33 mouse cellular contexts compared by ENCODE assay signal in the genomic region with DNA sequence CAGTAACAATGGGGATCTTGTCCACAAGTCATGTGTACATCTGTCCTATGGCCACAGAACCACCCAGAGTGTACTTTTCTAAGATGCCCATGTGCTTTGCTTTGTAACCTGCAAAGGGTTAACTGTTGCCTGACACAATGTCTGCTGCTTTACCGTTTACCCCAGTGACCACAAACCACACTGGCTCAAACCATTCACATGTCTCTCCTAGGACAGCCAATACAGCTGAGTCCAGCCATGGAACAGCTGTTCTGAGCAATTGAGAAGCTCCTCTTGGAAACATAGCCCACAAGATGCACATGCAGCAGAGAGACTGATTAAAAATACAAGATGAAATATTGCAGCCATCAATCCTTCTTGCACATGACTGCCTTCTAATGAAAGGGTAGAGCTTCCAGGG.
DNase-seq lines count a peak whose midpoint lies in the region; ATAC-seq lines count a peak whose summit lies in the region.
"Had no signal": no experiment of that assay in that cellular context is flagged by ENCODE, and none has a peak within 500 bp of the region (broad histone marks: within the 10 kb centered on the region; RNA-seq: fewer than 3 reads in every experiment).

No protein-coding gene starts in this region.

- peak overlapping the region; percentile 18; the same call in 1 of the 2 replicates for H3K27ac ChIP-seq in hindbrain, embryonic 12.5 days
- H3K27ac ChIP-seq in hindbrain, embryonic 10.5 days, result no peak overlapping the region
- H3K27ac ChIP-seq in neural tube, embryonic 14.5 days (ENCODE audit: low read depth, low read length), result no peak overlapping the region
- no peak overlapping the region; the same call in 1 of the 2 replicates for H3K27ac ChIP-seq in neural tube, embryonic 15.5 days (replicated peaks)
- H3K27ac ChIP-seq: embryonic facial prominence, embryonic 13.5 days; forebrain, embryonic 12.5 days; heart, embryonic 10.5 days; heart, embryonic 15.5 days; hindbrain, embryonic 15.5 days; layer of hippocampus, adult 2 months; left cerebral cortex, adult 2 months; limb, embryonic 15.5 days; liver, embryonic 13.5 days; midbrain, embryonic 12.5 days; neural tube, embryonic 12.5 days had no signal

- H3K27me3 ChIP-seq in hindbrain, embryonic 12.5 days, result no peaks in the 10 kb centered on the region
- H3K27me3 ChIP-seq in hindbrain, embryonic 10.5 days (ENCODE audit: insufficient read depth, poor library complexity, severe bottlenecking), result no peaks in the 10 kb centered on the region
- H3K27me3 ChIP-seq in neural tube, embryonic 14.5 days (ENCODE audit: control insufficient read depth, insufficient read depth, low read length), result no peaks in the 10 kb centered on the region
- no peaks in the 10 kb centered on the region for H3K27me3 ChIP-seq in neural tube, embryonic 15.5 days (replicated peaks)
- H3K27me3 ChIP-seq: embryonic facial prominence, embryonic 13.5 days; forebrain, embryonic 12.5 days; heart, embryonic 15.5 days; hindbrain, embryonic 15.5 days; limb, embryonic 15.5 days; liver, embryonic 13.5 days; midbrain, embryonic 12.5 days; neural tube, embryonic 12.5 days had no signal

- DNase-seq in hindbrain, embryonic 10.5 days (ENCODE audit: low spot score), result no peak
- peak; percentile 1 for DNase-seq in naive thymus-derived CD4-positive, alpha-beta T cell, adult 2 months (ENCODE audit: low read depth)
- no peak for DNase-seq in adrenal gland, adult 18-20 months (ENCODE audit: low spot score in 2 of 2)
- DNase-seq: adrenal gland, adult 8-10 months; cerebellum, adult 8-10 months; cerebellum, postnatal 36 days; embryo, embryonic 11 days; gastrocnemius, postnatal 14 days; heart, adult 11 months; kidney, adult 2 months; kidney, postnatal 36 days; liver, embryonic 13.5 days; lung, adult 2 months; lung, postnatal 10 days; right cerebral cortex, adult 18-20 months; spleen, adult 18-20 months; thymus, postnatal 14 days had no signal

- H3K4me3 ChIP-seq in hindbrain, embryonic 12.5 days, result no peak overlapping the region
- no peak overlapping the region for H3K4me3 ChIP-seq in hindbrain, embryonic 10.5 days
- H3K4me3 ChIP-seq in neural tube, embryonic 14.5 days (ENCODE audit: low read depth, low read length), result no peak overlapping the region
- no peak overlapping the region for H3K4me3 ChIP-seq in neural tube, embryonic 15.5 days (replicated peaks)
- H3K4me3 ChIP-seq: embryonic facial prominence, embryonic 13.5 days; forebrain, embryonic 12.5 days; heart, embryonic 10.5 days; heart, embryonic 15.5 days; hindbrain, embryonic 15.5 days; layer of hippocampus, adult 2 months; left cerebral cortex, adult 2 months; limb, embryonic 15.5 days; liver, embryonic 13.5 days; midbrain, embryonic 12.5 days; neural tube, embryonic 12.5 days had no signal

- peaks cover 6% of the 10 kb centered on the region; the same call in 1 of the 2 replicates for H3K4me1 ChIP-seq in hindbrain, embryonic 12.5 days
- H3K4me1 ChIP-seq in hindbrain, embryonic 10.5 days (replicated peaks), result no peaks in the 10 kb centered on the region; the same call in 1 of the 2 replicates
- no peaks in the 10 kb centered on the region for H3K4me1 ChIP-seq in neural tube, embryonic 14.5 days (ENCODE audit: control insufficient read depth, insufficient read depth, low read length)
- peaks cover 5% of the 10 kb centered on the region; the same call in 1 of the 2 replicates for H3K4me1 ChIP-seq in neural tube, embryonic 15.5 days
- H3K4me1 ChIP-seq: embryonic facial prominence, embryonic 13.5 days; heart, embryonic 10.5 days; heart, embryonic 15.5 days; hindbrain, embryonic 15.5 days; limb, embryonic 15.5 days; liver, embryonic 13.5 days; midbrain, embryonic 12.5 days; neural tube, embryonic 12.5 days had no signal

- no peak overlapping the region for H3K9ac ChIP-seq in hindbrain, embryonic 12.5 days
- H3K9ac ChIP-seq in neural tube, embryonic 14.5 days (replicated peaks; ENCODE audit: low read depth, low read length), result no peak overlapping the region
- no peak overlapping the region for H3K9ac ChIP-seq in neural tube, embryonic 15.5 days (replicated peaks)
- H3K9ac ChIP-seq: embryonic facial prominence, embryonic 13.5 days; forebrain, embryonic 12.5 days; heart, embryonic 15.5 days; hindbrain, embryonic 15.5 days; limb, embryonic 15.5 days; liver, embryonic 13.5 days; midbrain, embryonic 12.5 days; neural tube, embryonic 12.5 days had no signal

- WGBS in hindbrain, embryonic 12.5 days, result 18% methylated on average over 1 of the region's 1 CpGs
- WGBS in hindbrain, embryonic 10.5 days, result 36% methylated on average over 1 of the region's 1 CpGs
- 0% methylated on average over 1 of the region's 1 CpGs for WGBS in neural tube, embryonic 14.5 days
- WGBS in neural tube, embryonic 15.5 days, result 5% methylated on average over 1 of the region's 1 CpGs

- no peaks in the 10 kb centered on the region for H3K36me3 ChIP-seq in hindbrain, embryonic 12.5 days
- H3K36me3 ChIP-seq in hindbrain, embryonic 10.5 days, result no peaks in the 10 kb centered on the region
- H3K36me3 ChIP-seq in neural tube, embryonic 14.5 days (ENCODE audit: control insufficient read depth, insufficient read depth, low read length), result no peaks in the 10 kb centered on the region
- H3K36me3 ChIP-seq in neural tube, embryonic 15.5 days, result no peaks in the 10 kb centered on the region
- H3K36me3 ChIP-seq: embryonic facial prominence, embryonic 13.5 days; forebrain, embryonic 12.5 days; heart, embryonic 10.5 days; heart, embryonic 15.5 days; hindbrain, embryonic 15.5 days; limb, embryonic 15.5 days; liver, embryonic 13.5 days; midbrain, embryonic 12.5 days; neural tube, embryonic 12.5 days had no signal

- no peaks in the 10 kb centered on the region for H3K9me3 ChIP-seq in hindbrain, embryonic 12.5 days (replicated peaks)
- no peaks in the 10 kb centered on the region for H3K9me3 ChIP-seq in hindbrain, embryonic 10.5 days
- no peaks in the 10 kb centered on the region for H3K9me3 ChIP-seq in neural tube, embryonic 14.5 days (ENCODE audit: control insufficient read depth, low read length)
- no peaks in the 10 kb centered on the region for H3K9me3 ChIP-seq in neural tube, embryonic 15.5 days (replicated peaks)
- H3K9me3 ChIP-seq: embryonic facial prominence, embryonic 13.5 days; forebrain, embryonic 12.5 days; heart, embryonic 10.5 days; heart, embryonic 15.5 days; hindbrain, embryonic 15.5 days; limb, embryonic 15.5 days; liver, embryonic 13.5 days; midbrain, embryonic 12.5 days; neural tube, embryonic 12.5 days had no signal

- no peak overlapping the region for H3K4me2 ChIP-seq in hindbrain, embryonic 12.5 days (replicated peaks)
- H3K4me2 ChIP-seq in neural tube, embryonic 14.5 days (ENCODE audit: low read depth, low read length), result no peak overlapping the region
- no peak overlapping the region for H3K4me2 ChIP-seq in neural tube, embryonic 15.5 days
- H3K4me2 ChIP-seq: embryonic facial prominence, embryonic 13.5 days; forebrain, embryonic 12.5 days; heart, embryonic 15.5 days; hindbrain, embryonic 15.5 days; limb, embryonic 15.5 days; liver, embryonic 13.5 days; midbrain, embryonic 12.5 days; neural tube, embryonic 12.5 days had no signal

- ATAC-seq in hindbrain, embryonic 12.5 days (ENCODE audit: low FRiP score), result no peak
- ATAC-seq in neural tube, embryonic 14.5 days (ENCODE audit: low read depth), result peak; percentile 61; the same call in 1 of the 2 replicates
- no peak for ATAC-seq in neural tube, embryonic 15.5 days (ENCODE audit: low FRiP score)
- peak; percentile 93 for ATAC-seq in granulocyte monocyte progenitor cell, adult 5-6 weeks (replicated peaks; ENCODE audit: poor library complexity, severe bottlenecking)
- no peak for ATAC-seq in erythroblast, adult 5-6 weeks (replicated peaks; ENCODE audit: low FRiP score, poor library complexity, severe bottlenecking)
- ATAC-seq: CD4-positive, CD25-positive, alpha-beta regulatory T cell, adult 4 months had no signal

Comparison
In these comparisons a context has a peak if more than half of its experiments do, and no peak if none do; other contexts are left out.
1. ATAC-seq: peak in neural tube, embryonic 14.5 days (single experiment) and granulocyte monocyte progenitor cell, adult 5-6 weeks (single experiment); none in hindbrain, embryonic 12.5 days (single experiment), neural tube, embryonic 15.5 days (single experiment) and erythroblast, adult 5-6 weeks (single experiment).